Mouse (Mus musculus): ENCODE measurements around the gene Klhl36. TPM values are rescaled to one million over a fixed set of nuclear protein-coding genes. Genes with fewer than 3 reads are reported as not detected.

Klhl36 gene
- polyA plus RNA-seq, 1 experiment: 14.1 TPM

DNA sequence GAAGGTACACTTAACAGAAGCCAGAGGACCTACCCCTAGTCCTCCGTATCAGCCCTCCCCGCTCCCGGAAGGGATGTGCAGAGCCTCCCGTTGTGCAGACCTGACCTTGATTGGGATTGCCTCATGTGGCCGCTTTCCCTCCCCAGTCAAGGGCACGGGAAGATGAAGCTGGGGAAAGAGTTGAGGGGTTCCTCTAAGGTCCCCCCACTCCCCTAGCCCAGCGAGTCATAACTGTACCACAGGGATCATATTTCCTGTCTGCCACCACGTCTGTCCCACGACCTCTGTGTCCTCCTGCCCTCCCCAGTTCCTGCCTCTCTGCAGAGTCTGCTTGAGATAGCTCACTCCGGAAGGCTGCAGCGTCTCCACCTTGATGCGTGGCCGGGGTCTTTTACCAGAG is 35.9 kb downstream of the Klhl36 start:
- Histone ChIP-seq H3K27me3 (replicated peaks) (peaks cover 42% of the 10 kb centered on the region), H3K36me3 (replicated peaks; ENCODE audit: low read length) (no peaks in the 10 kb centered on the region), H3K4me1 (peaks cover 23% of the 10 kb centered on the region), H3K4me3 (replicated peaks) (peak overlapping the region; percentile 82), H3K9me3 (no peaks in the 10 kb centered on the region)
- TF ChIP-seq GATA1 (IDR thresholded peaks at IDR 0.05; ENCODE audit: borderline replicate concordance, low read length): no peak
- TF ChIP-seq FLI1 (IDR thresholded peaks at IDR 0.05; ENCODE audit: low read length): no peak

DNA sequence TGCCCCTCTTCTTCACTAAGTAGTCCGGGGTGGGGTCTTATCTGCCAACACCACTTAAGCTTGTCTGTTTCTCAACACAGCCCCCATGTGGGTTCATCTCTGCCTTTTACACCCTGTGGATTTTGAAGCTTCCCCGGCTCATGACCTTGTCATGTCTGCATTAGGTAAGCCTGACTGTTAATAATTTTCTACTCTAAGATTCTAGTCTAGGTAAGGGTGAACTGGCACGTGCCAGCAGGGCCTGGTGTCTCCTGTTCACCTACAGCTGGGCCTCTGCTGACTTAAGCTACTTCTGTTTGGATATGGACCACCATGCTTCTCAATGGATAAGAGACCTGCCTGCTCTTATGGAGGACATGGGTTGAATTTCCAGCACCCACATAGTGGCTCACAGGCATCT is 39.3 kb downstream of the Klhl36 start:
- TF ChIP-seq FLI1 (IDR thresholded peaks at IDR 0.05; ENCODE audit: low read length): no peak
- no peak for TF ChIP-seq GATA1 (IDR thresholded peaks at IDR 0.05; ENCODE audit: borderline replicate concordance, low read length)

DNA sequence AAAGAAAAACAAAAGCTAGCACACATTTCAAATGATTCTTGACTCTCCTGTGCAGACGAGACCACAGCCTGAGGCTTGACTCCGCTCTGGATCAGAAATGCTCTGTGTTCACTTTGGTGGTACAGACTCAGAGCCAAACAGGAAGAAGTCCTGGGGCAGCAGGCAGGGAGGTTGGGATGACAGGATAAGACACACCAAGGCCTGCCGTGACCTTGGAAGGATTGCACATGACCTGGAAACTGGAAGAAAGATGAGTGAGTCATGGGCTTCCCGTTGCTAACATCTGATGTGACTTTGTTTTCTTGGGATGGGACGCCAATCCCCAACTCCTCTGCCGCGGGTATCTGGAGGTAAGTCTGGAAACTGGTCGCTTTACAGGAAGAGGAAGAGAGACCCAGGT is 39.9 kb downstream of the Klhl36 start:
- H3K9me3 ChIP-seq: no peaks in the 10 kb centered on the region
- H3K4me3 ChIP-seq (replicated peaks): no peak overlapping the region
- peaks cover 64% of the 10 kb centered on the region for H3K27me3 ChIP-seq (replicated peaks)
- TF ChIP-seq GATA1 (IDR thresholded peaks at IDR 0.05; ENCODE audit: borderline replicate concordance, low read length) (no peak), FLI1 (IDR thresholded peaks at IDR 0.05; ENCODE audit: low read length) (no peak)
- no peaks in the 10 kb centered on the region for H3K36me3 ChIP-seq (replicated peaks; ENCODE audit: low read length)
- H3K4me1 ChIP-seq: peaks cover 26% of the 10 kb centered on the region

More for the DNA sequence above, 39.3 kb downstream of the Klhl36 start:
- Histone ChIP-seq H3K4me3 (replicated peaks) (no peak overlapping the region), H3K9me3 (no peaks in the 10 kb centered on the region), H3K4me1 (peaks cover 26% of the 10 kb centered on the region), H3K36me3 (replicated peaks; ENCODE audit: low read length) (no peaks in the 10 kb centered on the region), H3K27me3 (replicated peaks) (peaks cover 63% of the 10 kb centered on the region)

DNA sequence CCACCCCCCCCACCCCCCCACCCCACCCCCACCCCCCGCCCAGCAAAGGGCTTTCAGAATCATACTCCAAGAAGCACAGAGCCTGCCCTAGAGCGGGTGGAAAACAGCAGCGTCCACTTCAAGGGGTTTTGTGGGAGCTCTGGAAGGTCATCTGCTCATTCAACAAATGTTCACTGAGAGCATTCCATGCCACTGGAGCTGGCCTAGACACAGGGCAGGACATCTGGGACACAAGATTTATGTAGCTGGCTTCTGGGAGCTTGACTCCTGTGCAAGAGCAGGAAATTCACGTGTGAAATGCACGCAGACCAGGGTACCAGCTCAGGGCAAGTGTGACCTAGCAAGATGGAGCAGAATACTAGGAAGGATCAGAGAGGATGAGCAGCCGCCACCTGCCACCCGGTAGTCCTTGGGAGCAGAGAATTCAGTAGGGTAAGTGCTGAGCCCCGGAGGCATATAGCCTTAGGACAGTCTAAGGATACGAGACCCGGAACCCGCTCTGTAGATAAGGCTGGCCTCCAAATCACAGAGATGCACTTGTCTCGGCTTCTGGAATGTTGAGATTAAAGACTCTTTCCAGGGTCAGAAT is 42.4 kb downstream of the Klhl36 start:
- H3K4me1 ChIP-seq: peaks cover 19% of the 10 kb centered on the region
- H3K27me3 ChIP-seq (replicated peaks): peaks cover 56% of the 10 kb centered on the region
- TF ChIP-seq GATA1 (IDR thresholded peaks at IDR 0.05; ENCODE audit: borderline replicate concordance, low read length) (no peak), FLI1 (IDR thresholded peaks at IDR 0.05; ENCODE audit: low read length) (no peak)
- no peaks in the 10 kb centered on the region for H3K36me3 ChIP-seq (replicated peaks; ENCODE audit: low read length)
- H3K9me3 ChIP-seq: no peaks in the 10 kb centered on the region
- H3K4me3 ChIP-seq (replicated peaks): no peak overlapping the region

DNA sequence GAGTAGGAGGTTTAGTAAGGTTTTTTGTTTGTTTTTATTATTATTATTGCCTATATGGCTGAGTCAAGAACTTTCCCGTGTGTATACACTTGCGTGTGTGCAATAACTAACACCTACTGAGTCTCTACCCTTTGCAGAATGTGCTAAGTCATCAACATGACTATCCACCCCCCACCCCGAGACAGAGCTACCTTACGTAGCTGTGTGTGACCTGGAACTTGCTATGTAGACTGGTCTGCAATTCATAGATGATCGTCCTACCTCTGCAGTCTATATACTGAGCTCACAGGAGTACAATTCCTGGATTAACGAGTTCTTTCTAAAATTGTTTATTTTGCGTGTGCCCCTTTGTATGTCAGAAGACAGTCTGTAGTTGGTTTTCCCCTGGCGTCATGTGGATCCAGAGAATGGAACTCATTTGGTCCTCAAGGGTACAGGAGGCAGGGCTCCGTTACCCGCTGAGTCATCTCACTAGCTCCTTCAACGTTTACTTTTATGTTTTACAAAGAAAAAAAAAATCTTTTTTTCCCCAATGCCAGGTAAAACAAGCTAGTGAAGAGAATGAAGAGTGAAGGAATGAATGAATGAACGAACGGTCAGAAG is 48.0 kb downstream of the Klhl36 start, which contains the start of gene Usp10:
Gene Usp10, plus strand, starts transcription at position 417 of the 603 bp plus-strand sequence.
- TF ChIP-seq GATA1 (IDR thresholded peaks at IDR 0.05; ENCODE audit: borderline replicate concordance, low read length) (no peak), FLI1 (IDR thresholded peaks at IDR 0.05; ENCODE audit: low read length) (no peak)
- no peaks in the 10 kb centered on the region for H3K36me3 ChIP-seq (replicated peaks; ENCODE audit: low read length)
- peaks cover 20% of the 10 kb centered on the region for H3K27me3 ChIP-seq (replicated peaks)
- no peaks in the 10 kb centered on the region for H3K9me3 ChIP-seq
- peak within 1 kb of the TSS; percentile 99 for H3K4me3 ChIP-seq (replicated peaks)
- H3K4me1 ChIP-seq: peaks cover 55% of the 10 kb centered on the region

DNA sequence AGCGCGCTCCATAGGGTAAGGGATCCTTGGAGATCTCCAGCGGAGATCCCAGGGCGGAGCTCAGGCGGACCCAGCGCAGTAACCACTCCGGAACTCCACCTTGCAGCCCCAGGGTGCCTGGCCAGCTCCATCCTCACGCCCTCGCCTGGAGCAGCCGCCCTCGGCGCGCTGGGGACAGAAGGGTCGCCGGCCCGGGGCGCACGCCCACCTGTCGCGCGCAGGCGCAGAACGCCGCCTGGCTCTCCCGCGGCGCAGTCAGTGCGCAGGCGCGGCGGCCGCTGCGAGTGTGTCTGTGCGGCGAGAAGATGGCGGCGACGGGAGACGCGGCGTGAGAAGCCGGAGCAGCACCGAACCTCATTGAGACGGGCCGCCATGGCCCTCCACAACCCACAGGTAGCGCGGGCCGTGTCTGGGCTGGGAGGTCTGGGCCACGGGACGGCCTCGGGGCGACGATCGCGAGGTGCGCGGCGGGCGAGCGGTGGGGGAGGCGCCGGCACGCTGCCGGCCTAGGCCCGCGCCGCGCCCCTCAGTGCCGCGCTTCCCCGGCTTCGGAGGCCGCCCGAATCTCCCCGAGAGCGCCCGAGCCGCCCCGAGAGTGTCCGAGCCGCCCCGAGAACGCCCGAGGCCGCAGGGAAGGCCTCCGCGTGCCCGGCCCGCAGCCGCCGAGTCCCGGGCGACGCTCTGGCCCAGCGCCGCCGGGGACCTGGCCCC is 48.6 kb downstream of the Klhl36 start, which contains the start of gene Gm20388:
Gene Gm20388, plus strand, starts transcription at position 295 of the 711 bp plus-strand sequence.
- peaks cover 16% of the 10 kb centered on the region for H3K27me3 ChIP-seq (replicated peaks)
- H3K9me3 ChIP-seq: no peaks in the 10 kb centered on the region
- peaks cover 59% of the 10 kb centered on the region for H3K4me1 ChIP-seq
- H3K4me3 ChIP-seq (replicated peaks): peak within 1 kb of the TSS; percentile 99
- no peaks in the 10 kb centered on the region for H3K36me3 ChIP-seq (replicated peaks; ENCODE audit: low read length)
- TF ChIP-seq FLI1 (IDR thresholded peaks at IDR 0.05; ENCODE audit: low read length): no peak

DNA sequence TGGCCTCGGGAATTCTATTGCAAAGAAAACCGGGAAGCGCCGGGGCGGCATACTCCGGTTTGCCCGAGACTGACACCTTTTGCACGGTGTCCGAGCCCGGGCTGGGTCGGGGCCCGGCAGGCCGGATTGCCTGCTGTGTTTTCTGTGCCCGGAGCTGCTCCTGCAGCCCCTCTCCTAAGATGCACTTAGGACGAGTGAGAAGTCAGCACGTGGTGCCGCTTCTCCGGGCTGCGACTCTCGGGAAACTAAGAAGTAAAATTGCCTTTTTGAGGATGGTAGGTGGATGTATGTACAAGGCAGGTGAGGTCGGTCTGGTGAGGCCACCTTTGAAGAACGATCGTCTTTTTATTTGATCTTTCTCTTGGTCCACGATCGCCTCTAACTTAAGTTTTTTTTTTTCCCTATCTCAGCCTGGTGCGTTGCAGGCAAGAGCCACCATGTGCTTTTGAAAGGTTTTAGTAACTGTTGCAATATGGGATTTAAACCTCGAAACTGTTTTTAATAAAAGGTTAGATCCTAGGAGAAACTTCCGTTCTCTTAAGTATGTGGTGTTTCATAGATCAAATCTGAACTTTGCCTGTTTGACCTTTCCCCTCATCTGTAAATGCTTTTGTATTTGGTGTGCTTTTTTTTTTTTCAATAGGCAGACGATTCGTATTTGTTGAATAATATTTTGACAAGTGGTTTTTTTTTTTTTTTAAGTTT is 49.3 kb downstream of the Klhl36 start:
- Histone ChIP-seq H3K4me1 (peaks cover 66% of the 10 kb centered on the region), H3K27me3 (replicated peaks) (peaks cover 15% of the 10 kb centered on the region), H3K36me3 (replicated peaks; ENCODE audit: low read length) (no peaks in the 10 kb centered on the region), H3K9me3 (no peaks in the 10 kb centered on the region), H3K4me3 (replicated peaks) (peak overlapping the region; percentile 99)
- TF ChIP-seq FLI1 (IDR thresholded peaks at IDR 0.05; ENCODE audit: low read length): no peak

DNA sequence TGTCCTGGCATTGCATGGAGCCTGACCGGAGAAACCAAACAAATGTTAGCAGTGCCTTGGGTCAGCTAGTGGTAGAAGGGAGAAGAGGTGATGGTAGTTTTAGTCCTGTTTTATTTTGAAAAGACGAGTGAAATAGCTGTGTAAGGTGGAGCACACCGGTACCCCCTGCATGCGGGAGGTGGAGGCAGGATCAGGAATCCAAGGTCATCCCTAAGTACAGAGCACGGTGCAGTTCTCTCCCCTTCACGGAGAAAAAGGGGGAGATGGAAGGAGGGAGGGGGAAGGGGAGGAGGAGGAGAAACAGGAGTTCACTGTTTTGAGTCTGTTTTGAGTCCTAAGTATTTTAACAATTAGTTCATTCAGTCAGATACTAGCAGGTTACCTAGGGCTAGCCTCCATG is 50.6 kb downstream of the Klhl36 start:
- TF ChIP-seq FLI1 (IDR thresholded peaks at IDR 0.05; ENCODE audit: low read length) (no peak), GATA1 (IDR thresholded peaks at IDR 0.05; ENCODE audit: borderline replicate concordance, low read length) (no peak)
- no peaks in the 10 kb centered on the region for H3K36me3 ChIP-seq (replicated peaks; ENCODE audit: low read length)
- no peaks in the 10 kb centered on the region for H3K9me3 ChIP-seq
- peak overlapping the region; percentile 17 for H3K4me3 ChIP-seq (replicated peaks)
- peaks cover 77% of the 10 kb centered on the region for H3K4me1 ChIP-seq
- peaks cover 12% of the 10 kb centered on the region for H3K27me3 ChIP-seq (replicated peaks)

DNA sequence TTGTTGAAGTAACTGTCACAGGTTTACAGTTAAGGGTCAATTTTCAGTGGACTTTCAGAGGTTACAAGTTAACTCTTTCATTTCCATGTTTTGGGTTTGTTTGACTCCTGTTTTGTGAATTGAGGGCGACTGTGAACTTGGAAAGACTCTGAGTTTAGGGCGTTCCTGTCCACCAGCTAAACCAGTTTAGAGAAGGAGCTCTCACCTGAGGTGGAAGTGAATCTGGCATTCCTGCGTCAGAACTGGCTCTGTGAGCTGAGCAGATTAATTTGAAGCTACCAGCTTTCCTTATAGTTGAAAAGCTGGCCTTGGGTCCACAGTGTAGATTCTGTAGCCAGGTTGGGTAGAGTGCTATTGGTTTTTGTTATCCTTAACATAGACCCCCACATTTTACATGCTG is 51.1 kb downstream of the Klhl36 start:
- no peak for TF ChIP-seq GATA1 (IDR thresholded peaks at IDR 0.05; ENCODE audit: borderline replicate concordance, low read length)
- no peak for TF ChIP-seq FLI1 (IDR thresholded peaks at IDR 0.05; ENCODE audit: low read length)
- no peak overlapping the region for H3K4me3 ChIP-seq (replicated peaks)
- peaks cover 7% of the 10 kb centered on the region for H3K27me3 ChIP-seq (replicated peaks)
- peaks cover 2% of the 10 kb centered on the region for H3K36me3 ChIP-seq (replicated peaks; ENCODE audit: low read length)
- H3K9me3 ChIP-seq: no peaks in the 10 kb centered on the region
- peaks cover 77% of the 10 kb centered on the region for H3K4me1 ChIP-seq

Measured in megakaryocyte, embryonic 14.5 days (primary cell).